Mouse (Mus musculus): Measurements from ENCODE around the gene BC025446. TPM values are rescaled to one million over a fixed set of nuclear protein-coding genes. Genes with fewer than 3 reads are reported as not detected.
"Not testable (repeated sequence)": the region's sequence is repeated elsewhere in the genome, so short reads cannot be mapped to it uniquely, and the experiment has no call there.

Gene BC025446
- total RNA-seq (2014; rRNA removed) (not detected in 2 replicates), polyA plus RNA-seq (2015; fragmentation: Nextera tagmentation; extraction: Ambion mirVana) (not detected in 2 replicates)

DNA sequence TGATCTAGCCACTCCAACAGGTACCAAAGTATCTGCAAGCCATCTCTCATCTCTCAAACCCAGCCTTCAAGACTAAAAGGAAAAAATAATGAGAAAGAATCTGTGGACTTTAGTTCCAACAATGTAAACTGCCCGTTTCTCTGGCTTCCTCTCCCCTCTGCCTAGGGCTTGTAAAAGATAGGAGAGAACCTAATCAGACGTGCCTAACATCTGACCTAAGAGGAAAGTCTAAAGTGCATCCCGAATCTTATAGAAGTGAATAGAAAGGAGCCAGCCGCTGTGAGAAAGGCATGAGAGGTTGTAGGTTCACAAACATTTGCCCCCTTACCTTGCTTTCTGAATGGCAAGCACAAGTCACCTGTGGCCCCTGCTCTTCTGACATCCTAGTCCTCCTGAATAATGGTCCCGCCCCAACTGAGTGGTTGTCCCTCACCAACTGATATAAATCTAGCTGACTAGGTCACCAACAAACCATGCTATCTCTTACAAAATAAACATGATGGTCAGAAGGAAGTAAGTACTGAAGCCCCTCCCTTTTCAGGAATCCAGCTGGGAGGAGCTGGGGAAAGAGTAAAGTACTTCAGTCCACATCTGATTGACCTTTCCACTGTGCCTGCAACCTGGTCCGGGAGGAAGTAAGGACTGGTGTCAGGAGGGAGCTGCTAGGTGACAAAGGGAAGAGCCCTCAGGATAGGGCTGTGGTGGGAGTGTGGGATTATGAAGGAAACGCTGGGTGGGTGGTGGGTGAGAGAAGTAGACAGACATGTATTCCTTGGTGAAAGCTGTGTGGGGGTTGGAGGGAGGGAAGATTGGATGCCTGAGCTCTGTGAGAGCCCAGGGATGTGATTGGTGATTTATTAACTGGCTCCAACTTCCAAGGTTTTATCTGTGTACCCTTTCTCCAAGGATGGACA is at the start of gene BC025446:
Gene BC025446, plus strand, starts transcription at position 599 of the 914 bp plus-strand sequence.
- Histone ChIP-seq H3K9me3 (ENCODE audit: low read length) (no peaks in the 10 kb centered on the region), H3K9ac (replicated peaks; ENCODE audit: low read length) (no peak within 1 kb of the TSS), H3K27ac (no peak within 1 kb of the TSS), H3K4me2 (ENCODE audit: low read depth, low read length) (no peak within 1 kb of the TSS), H3K4me1 (ENCODE audit: insufficient read depth, low read length) (no peaks in the 10 kb centered on the region), H3K27me3 (ENCODE audit: insufficient read depth, low read length) (no peaks in the 10 kb centered on the region), H3K4me3 (ENCODE audit: low read length) (no peak within 1 kb of the TSS), H3K36me3 (ENCODE audit: insufficient read depth, low read length) (no peaks in the 10 kb centered on the region)
- no peak for TF ChIP-seq CTCF (IDR thresholded peaks at IDR 0.05; ENCODE audit: low read depth)
- WGBS: 86% methylated on average over 7 of the region's 7 CpGs
- ATAC-seq (no peak), DNase-seq (ENCODE audit: low spot score) (no peak)

- Histone ChIP-seq H3K4me3 (ENCODE audit: low read length) (no peak overlapping the region), H3K27me3 (ENCODE audit: insufficient read depth, low read length) (no peaks in the 10 kb centered on the region), H3K4me1 (ENCODE audit: insufficient read depth, low read length) (no peaks in the 10 kb centered on the region), H3K9me3 (ENCODE audit: low read length) (no peaks in the 10 kb centered on the region), H3K36me3 (ENCODE audit: insufficient read depth, low read length) (no peaks in the 10 kb centered on the region), H3K27ac (no peak overlapping the region), H3K4me2 (ENCODE audit: low read depth, low read length) (no peak overlapping the region), H3K9ac (replicated peaks; ENCODE audit: low read length) (no peak overlapping the region)
- DNase-seq (ENCODE audit: low spot score) (peak; percentile 59), ATAC-seq (no peak)
- peak; percentile 72 for TF ChIP-seq CTCF (IDR thresholded peaks at IDR 0.05; ENCODE audit: low read depth)
- WGBS: 71% methylated on average over 1 of the region's 1 CpGs
These were observed 40.7 kb upstream of the BC025446 start for GRCm38 (mm10) chr15:75175506-75175905.

- ATAC-seq: no peak
- Histone ChIP-seq H3K4me2 (ENCODE audit: low read depth, low read length) (no peak overlapping the region), H3K27me3 (ENCODE audit: insufficient read depth, low read length) (no peaks in the 10 kb centered on the region), H3K36me3 (ENCODE audit: insufficient read depth, low read length) (no peaks in the 10 kb centered on the region), H3K4me1 (ENCODE audit: insufficient read depth, low read length) (no peaks in the 10 kb centered on the region), H3K4me3 (ENCODE audit: low read length) (no peak overlapping the region), H3K9me3 (ENCODE audit: low read length) (no peaks in the 10 kb centered on the region), H3K27ac (no peak overlapping the region), H3K9ac (replicated peaks; ENCODE audit: low read length) (no peak overlapping the region)
- 31% methylated on average over 2 of the region's 2 CpGs for WGBS
- TF ChIP-seq CTCF (IDR thresholded peaks at IDR 0.05; ENCODE audit: low read depth): no peak
- DNase-seq (ENCODE audit: low spot score): no peak
These were observed 29.9 kb upstream of the BC025446 start for GRCm38 (mm10) chr15:75186291-75186690.

DNA sequence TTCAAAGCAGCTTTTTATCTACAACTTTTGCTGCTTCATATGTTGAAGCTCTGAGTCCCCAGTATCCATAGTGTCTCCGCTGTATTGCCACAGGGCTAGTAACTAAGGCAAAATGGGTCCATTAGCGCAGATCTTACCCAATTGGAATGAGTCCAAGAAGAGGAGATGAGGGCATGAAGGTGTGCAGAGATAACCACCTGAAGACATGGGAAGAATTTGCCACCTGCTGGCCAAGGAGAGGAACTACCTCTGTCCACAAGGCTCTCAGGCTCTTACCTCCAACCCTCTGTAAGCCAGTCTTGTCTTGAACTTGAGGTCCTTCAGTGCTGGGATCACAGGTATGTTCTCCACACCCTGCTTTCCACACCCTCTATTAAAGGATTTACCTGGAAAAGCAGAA is 27.1 kb upstream of the BC025446 start:
- ATAC-seq: no peak
- 73% methylated on average over 2 of the region's 2 CpGs for WGBS

DNA sequence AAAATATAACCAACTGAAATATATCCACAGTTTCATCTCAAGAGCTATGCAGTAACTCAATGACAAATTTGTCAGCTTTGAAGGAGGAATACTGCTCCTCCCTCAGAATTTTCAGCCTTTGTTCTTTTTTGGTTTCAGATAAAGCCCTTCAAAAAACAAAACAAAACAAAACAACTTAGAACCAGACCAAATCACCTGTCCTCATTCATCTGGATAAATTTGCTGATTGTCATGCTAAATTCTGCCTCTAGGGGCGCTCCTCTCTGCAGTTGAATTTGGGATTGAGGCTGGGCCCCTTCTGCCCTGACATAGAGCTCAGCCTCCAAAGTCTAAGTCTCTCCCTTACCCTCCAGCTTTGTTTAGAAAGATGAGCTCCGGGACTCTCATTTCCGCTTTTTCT is 25.6 kb upstream of the BC025446 start:
- not testable (repeated sequence) for H3K36me3 ChIP-seq (ENCODE audit: insufficient read depth, low read length); H3K9ac ChIP-seq (replicated peaks; ENCODE audit: low read length); DNase-seq (ENCODE audit: low spot score); H3K4me2 ChIP-seq (ENCODE audit: low read depth, low read length); ATAC-seq; H3K9me3 ChIP-seq (ENCODE audit: low read length); H3K27ac ChIP-seq; H3K4me3 ChIP-seq (ENCODE audit: low read length); H3K4me1 ChIP-seq (ENCODE audit: insufficient read depth, low read length); H3K27me3 ChIP-seq (ENCODE audit: insufficient read depth, low read length)
- WGBS: 0% methylated on average over 1 of the region's 3 CpGs
- peak; percentile 56 for TF ChIP-seq CTCF (IDR thresholded peaks at IDR 0.05; ENCODE audit: low read depth)

More for the DNA sequence above, 27.1 kb upstream of the BC025446 start:
- Histone ChIP-seq H3K27me3 (ENCODE audit: insufficient read depth, low read length) (no peaks in the 10 kb centered on the region), H3K4me3 (ENCODE audit: low read length) (no peak overlapping the region), H3K9me3 (ENCODE audit: low read length) (no peaks in the 10 kb centered on the region), H3K4me1 (ENCODE audit: insufficient read depth, low read length) (no peaks in the 10 kb centered on the region), H3K4me2 (ENCODE audit: low read depth, low read length) (no peak overlapping the region), H3K36me3 (ENCODE audit: insufficient read depth, low read length) (no peaks in the 10 kb centered on the region), H3K27ac (no peak overlapping the region), H3K9ac (replicated peaks; ENCODE audit: low read length) (no peak overlapping the region)
- TF ChIP-seq CTCF (IDR thresholded peaks at IDR 0.05; ENCODE audit: low read depth): peak; percentile 78
- DNase-seq (ENCODE audit: low spot score): peak; percentile 53

- no peak for DNase-seq (ENCODE audit: low spot score)
- no peak for ATAC-seq
- H3K27me3 ChIP-seq (ENCODE audit: insufficient read depth, low read length): no peaks in the 10 kb centered on the region
- H3K27ac ChIP-seq: no peak overlapping the region
- TF ChIP-seq CTCF (IDR thresholded peaks at IDR 0.05; ENCODE audit: low read depth): no peak
- no peaks in the 10 kb centered on the region for H3K9me3 ChIP-seq (ENCODE audit: low read length)
- no peaks in the 10 kb centered on the region for H3K4me1 ChIP-seq (ENCODE audit: insufficient read depth, low read length)
- H3K4me2 ChIP-seq (ENCODE audit: low read depth, low read length): no peak overlapping the region
- 87% methylated on average over 1 of the region's 1 CpGs for WGBS
- no peak overlapping the region for H3K9ac ChIP-seq (replicated peaks; ENCODE audit: low read length)
- no peak overlapping the region for H3K4me3 ChIP-seq (ENCODE audit: low read length)
- no peaks in the 10 kb centered on the region for H3K36me3 ChIP-seq (ENCODE audit: insufficient read depth, low read length)
These were observed 655 bp downstream of the BC025446 start for GRCm38 (mm10) chr15:75216831-75217230.

- Histone ChIP-seq H3K4me1 (ENCODE audit: insufficient read depth, low read length) (no peaks in the 10 kb centered on the region), H3K4me2 (ENCODE audit: low read depth, low read length) (no peak overlapping the region), H3K9me3 (ENCODE audit: low read length) (no peaks in the 10 kb centered on the region), H3K27ac (no peak overlapping the region), H3K4me3 (ENCODE audit: low read length) (no peak overlapping the region), H3K27me3 (ENCODE audit: insufficient read depth, low read length) (no peaks in the 10 kb centered on the region), H3K9ac (replicated peaks; ENCODE audit: low read length) (no peak overlapping the region), H3K36me3 (ENCODE audit: insufficient read depth, low read length) (no peaks in the 10 kb centered on the region)
- TF ChIP-seq CTCF (IDR thresholded peaks at IDR 0.05; ENCODE audit: low read depth): no peak
- DNase-seq (ENCODE audit: low spot score) (no peak), ATAC-seq (no peak)
These were observed 5.8 kb downstream of the BC025446 start for GRCm38 (mm10) chr15:75221942-75222341.

Data from hindbrain, postnatal 0 days (tissue).